Mouse (Mus musculus): ENCODE measurements around the gene Ppp2r5c.

The Ppp2r5c gene

DNA sequence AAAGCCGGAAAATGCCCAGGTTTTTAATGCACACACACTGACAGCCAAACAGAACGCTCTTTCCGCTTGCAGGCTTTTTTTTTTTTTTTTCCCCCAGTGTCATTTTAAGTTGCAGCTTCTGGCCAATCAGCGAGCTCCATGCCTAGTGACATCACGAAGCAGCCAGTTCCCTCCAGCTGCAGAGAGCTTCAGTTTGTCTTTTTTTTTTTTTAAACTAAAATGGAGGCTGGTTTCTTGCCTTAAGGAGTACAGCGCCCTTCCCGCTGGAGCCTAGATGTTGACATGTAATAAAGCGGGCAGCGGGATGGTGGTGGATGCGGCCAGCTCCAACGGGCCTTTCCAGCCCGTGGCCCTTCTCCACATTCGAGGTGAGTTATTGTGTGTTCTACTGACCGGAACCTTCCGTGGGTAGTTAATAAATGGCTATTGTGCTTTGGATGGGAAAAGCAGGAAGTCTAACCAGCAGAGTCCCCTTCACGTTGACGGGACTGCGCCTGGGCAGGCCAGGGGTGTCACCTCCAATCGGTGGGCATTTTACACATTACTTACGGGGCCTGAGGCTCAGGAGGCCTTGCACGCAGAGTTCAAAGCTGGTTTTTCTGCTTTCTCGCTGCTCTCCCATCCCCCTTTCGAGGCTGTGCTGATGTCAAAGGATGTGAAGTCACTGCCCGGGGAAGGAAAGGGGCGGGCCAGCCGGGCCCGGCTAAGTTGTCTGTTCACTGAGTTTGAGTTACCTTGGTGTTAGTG is 38.8 kb downstream of the Ppp2r5c start:
- in situ Hi-C loops (cut with MseI, MboI): no loop called here

- in situ Hi-C loops (cut with MseI, MboI): no loop called here
Observed at GRCm38 (mm10) chr12:110486852-110487251, 39.9 kb downstream of the Ppp2r5c start.

DNA sequence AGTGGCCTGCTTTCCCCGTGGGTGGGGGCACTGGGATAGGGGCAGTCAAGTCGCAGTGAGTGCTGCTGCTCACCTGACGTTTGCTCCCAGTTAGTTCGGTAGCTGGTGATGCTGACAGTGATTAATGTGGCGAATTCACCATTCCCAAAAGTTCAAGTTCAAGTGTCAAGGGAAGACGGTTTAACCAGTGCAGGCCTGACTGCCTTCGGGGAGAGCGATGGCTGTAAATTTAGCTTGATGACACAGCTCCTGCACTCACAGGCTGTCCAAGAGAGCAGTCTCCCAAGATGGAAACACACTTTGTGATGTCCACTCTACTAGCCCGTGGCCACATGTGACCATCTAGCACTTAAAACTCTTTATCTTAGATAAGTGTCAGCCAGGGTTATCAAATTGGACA is 41.1 kb downstream of the Ppp2r5c start:
- in situ Hi-C loops (cut with MseI, MboI): no loop called here

DNA sequence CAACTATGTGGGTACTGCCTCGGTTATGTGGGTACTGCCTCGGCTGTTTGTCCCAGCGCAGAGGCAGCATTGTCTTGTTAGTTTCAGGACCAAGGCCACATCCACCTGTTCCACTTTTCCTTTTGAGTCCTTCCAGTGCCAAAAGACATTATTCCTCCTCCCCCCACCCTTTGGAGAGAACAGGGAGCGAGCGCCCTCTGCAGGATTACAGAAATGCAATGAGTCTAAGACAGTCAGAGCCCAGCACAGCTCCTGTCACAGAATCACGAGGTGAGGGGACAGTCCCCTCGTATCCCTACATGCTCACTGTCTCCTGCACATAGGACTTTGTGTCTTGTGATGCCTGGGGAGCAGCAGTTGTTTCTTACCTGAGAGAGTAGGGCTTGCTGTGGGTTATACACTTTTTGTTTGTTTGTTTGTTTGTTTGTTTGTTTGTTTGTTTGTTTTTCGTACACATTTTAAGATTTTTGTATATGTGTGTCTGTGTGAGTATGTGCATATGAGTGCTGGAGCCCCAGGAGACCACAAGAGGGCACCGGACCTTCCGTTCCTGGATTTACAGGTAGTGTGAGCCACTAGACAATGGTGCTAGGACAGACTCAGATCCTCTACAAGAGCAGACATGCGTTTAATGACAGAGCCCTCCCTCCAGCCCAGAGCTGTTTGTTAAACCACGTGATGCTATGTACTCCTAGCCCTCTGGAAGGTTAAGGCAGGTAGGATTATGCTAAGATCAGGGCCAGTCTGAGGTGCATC is 43.2 kb downstream of the Ppp2r5c start:
- in situ Hi-C loops (cut with MseI, MboI): no loop called here

GRCm38 (mm10) chr12:110492436-110492835 is 45.5 kb downstream of the Ppp2r5c start:
- in situ Hi-C loops (cut with MseI, MboI): no loop called here

DNA sequence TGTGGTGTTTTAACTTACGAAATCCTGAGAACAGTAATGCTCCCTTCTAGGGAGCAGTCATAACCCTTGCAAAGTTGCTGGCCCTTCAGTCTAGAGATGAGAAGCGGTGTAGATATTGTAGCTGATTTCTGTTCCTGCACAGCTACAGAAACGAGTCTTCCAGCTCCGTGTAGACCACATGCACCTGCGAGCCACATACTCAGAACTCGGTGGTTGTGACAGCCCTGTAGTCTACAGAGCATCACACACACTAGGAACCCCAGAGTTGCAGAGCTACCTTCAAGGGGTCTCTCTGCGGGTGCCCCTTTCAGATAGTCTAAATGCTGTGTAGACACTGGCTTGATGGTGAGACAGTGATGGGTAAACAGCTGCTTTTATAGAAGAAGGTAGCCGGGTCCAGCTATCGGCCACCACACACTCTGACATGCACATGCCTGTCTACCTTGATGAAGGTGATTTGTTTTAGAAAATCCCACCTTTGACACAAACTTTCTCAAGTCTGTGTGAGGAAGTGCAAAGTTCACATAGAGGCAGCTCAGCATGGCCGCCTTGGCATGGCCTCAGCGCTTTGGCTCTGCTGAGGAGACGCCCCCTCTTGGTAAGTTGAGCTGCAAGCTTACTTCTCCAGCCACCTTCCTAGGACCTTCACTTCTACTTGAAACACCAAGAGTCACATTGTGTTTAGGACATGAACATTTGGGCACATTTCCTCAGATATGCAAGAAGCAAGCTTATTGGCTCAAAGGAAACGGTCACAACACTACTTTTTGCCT is 46.9 kb downstream of the Ppp2r5c start:
- in situ Hi-C loops (cut with MseI, MboI): no loop called here

GRCm38 (mm10) chr12:110494846-110495245 is 47.9 kb downstream of the Ppp2r5c start:
- in situ Hi-C loops (cut with MseI, MboI): no loop called here

- in situ Hi-C loops (cut with MseI, MboI): no loop called here
Observed at GRCm38 (mm10) chr12:110495260-110495659, 48.3 kb downstream of the Ppp2r5c start.

GRCm38 (mm10) chr12:110496016-110496415 is 49.1 kb downstream of the Ppp2r5c start:
- in situ Hi-C loops (cut with MseI, MboI): no loop called here

DNA sequence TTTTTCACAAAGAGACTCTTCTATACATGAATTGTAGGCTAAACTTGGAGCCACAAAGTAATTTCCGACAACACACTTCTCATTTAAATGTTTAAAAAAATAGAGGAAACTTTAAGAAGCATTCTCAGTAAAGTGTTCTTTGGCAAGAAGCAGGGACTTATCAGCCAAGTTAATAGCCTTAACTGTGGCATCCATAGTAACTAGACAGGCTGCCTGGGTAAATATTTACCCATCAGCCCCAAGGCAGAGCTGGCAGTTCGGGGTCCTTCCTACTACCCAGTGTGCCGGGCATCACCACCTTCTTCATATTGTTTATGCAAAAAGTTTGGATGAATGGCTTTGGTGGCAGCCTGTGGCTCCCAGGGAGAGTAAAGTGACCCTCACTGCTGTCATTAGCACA is 50.1 kb downstream of the Ppp2r5c start:
- in situ Hi-C loops (cut with MseI, MboI): no loop called here

DNA sequence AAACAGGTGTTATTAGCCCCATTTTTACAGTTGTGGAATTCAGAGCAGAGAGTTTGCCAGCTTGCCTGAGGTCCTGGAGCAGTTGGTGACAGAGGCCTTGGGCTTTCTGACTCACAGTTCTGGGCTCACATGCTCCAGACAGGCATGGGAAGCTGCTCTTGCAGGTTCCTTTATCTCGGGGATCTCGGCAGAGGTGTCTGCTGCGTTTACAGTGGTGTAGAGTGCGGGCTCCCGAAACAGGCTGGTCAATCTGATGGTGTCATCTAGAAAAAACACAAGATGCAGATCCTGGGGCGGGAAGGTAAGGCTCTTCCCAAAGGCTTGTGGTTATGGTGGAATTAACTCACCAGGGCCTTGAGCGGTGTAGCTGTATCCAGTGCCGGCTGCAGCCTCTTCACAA is 50.6 kb downstream of the Ppp2r5c start:
- in situ Hi-C loops (cut with MseI, MboI): no loop called here

DNA sequence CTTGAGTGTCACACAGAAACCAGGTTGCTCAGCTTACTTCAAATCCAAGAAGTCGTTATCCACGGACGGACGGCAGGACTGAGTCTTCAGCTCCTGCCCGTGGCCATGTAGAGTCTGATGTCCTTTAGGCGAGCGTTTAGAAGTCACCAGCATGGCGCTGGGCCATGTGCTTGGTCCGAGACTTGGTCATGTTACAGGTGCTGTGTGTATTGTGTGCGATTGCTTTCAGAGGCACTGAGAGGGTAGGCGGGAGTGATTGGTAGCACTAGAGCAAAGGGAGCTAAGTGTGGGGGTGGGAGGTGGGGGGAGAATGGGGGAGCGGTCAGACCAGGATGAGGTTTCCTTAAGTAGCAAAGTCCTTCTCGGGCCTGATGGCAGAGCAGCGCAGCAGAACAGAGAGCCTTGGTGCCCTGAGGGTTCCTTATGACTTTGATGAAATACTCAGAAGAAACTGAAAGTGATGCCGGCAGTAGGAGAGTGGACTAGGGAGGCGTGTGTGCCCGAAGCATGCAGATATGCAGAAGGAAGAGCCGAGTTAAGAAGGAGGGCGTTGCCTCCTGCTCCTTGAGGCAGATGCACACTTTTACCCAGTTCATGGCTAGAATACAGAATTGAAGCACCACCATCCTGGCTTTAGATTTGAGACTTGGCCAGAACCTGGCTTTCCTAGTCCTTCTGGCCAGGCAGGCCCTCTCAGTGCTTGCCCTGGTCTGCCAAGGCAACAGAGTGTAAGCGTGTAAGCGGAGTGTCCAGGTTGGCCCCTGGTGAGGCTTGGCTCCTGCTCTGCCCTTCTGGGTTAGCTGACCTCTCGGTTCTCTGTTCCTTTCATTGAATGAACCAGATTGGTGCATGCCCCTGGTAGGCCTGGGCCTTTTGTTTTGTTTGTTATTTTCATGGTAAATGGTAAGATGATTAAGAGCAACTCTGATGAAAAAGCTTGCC is 51.6 kb downstream of the Ppp2r5c start:
- in situ Hi-C loops (cut with MseI, MboI): no loop called here

DNA sequence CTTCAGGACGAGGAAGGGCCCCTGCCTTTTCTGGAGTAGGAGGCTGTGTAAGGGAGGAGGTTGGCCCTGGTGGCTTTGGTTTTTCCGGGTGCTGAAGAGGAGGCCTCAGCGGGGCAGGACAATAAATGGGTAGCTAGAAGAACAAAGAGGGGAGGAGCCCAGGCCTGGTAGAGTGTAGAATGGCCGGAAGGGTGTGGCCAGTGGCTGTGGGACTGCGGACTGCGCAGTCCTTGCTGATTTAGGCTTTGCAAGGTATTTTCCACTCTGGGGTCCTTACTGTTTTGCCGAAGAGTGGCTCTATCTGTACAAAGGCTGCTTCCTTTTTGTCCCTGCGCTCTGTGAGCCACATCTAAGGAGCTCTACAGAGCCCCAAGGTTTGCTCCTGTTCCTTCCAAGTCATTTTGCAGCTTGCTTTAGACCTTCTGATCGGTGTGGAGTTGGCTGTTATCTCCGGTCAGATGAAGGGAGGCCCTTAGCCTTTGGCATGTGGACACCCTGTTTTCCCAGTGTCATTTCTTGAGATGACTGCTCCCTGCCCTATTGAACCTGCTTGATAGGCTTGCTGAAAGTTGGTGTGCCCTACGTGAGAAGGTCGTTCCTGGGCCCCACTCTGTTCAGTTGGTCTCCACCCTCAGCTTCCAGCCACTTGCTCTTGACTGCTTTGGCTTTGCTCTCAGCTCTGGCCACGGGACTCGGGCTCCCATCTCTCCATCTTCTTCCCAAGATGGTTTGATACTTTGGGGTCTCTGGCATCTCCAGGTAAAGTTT is 52.5 kb downstream of the Ppp2r5c start:
- in situ Hi-C loops (cut with MseI, MboI): no loop called here

- in situ Hi-C loops (cut with MseI, MboI): no loop called here
Observed at GRCm38 (mm10) chr12:110500095-110500494, 53.2 kb downstream of the Ppp2r5c start.

DNA sequence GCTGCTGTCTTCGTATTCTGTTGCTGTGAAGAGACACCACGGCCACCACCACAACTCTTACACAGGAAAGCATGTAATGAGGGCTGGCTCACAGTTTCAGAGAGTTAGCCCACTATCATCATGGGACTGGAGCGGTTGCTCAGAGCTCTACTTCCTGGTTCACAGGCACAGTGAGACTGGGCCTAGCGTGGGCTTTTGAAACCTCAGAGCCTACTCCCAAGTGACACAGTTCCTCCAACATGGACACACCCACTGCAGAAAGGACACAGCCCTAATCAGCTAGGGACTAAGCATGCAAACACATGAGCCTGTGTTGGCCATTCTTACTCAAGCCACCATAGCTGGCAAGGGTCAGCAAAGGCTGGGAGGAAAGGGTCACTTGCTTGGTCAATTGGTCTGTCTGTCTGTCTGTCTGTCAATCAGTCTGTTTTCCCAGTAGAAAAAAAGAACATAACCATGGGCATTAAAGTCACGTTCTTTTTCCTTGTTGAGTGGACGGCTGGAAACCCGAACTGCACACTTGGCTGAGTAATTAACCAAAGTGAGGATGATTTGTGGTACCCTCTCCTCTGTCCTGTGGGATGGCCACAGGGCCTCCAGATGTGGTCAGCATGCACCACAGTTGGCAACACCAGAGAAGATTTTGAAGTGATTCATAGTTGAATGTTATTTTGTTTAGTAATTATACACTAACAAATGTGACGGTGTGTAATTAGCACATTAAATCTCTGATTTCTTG is 56.7 kb downstream of the Ppp2r5c start:
- in situ Hi-C loops (cut with MseI, MboI): no loop called here

GRCm38 (mm10) chr12:110504145-110504490 is 57.2 kb downstream of the Ppp2r5c start:
- in situ Hi-C loops (cut with MseI, MboI): no loop called here

DNA sequence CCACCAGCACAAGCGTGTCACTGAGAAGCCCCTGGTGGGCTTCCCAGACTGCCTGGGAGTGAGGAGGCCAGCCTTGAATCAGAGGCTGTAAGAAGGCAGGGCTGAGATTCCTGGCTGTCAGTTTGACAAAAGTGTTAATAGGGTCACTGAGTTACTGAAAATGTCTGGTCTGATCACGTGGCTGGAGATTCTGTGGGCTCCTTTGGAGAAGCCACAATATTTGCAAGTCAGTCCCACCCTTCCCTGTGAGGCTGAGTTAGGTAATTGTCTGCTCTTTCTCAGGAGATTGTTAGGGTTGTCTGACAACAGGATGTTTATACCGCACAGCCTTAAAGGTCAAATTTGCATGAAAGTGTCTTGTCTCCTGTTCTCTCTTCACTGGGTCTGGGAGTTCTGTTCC is 57.9 kb downstream of the Ppp2r5c start:
- in situ Hi-C loops (cut with MseI, MboI): no loop called here

GRCm38 (mm10) chr12:110506046-110506445 is 59.1 kb downstream of the Ppp2r5c start:
- in situ Hi-C loops (cut with MseI, MboI): no loop called here

DNA sequence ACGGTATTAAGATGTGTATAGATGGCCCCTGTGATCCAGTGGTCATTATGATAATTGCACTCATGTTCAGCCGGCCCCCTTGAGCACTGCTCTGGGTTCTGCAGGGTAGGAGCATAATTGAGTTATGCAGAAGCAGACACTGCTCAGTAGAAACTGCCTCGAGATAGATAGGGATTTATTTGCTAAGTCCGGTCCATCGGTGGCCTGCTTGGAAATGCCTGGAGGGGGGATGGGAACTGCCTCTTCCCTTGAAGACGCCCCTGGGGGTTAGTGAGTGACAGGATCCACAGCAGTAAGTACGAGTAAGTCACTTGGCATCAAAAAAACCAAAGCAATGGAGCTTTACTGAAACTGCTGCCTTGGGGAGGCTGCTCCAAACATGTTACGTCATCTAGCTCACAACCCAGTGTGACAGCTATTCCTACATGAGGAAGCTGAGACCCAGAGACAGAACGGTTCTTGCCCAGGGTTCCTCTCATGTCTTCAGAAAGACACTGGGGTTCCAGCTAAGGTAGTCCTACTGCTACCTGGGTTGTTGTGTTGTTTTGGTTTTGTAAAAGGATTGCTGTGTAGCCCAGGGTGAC is 60.9 kb downstream of the Ppp2r5c start:
- in situ Hi-C loops (cut with MseI, MboI): no loop called here

GRCm38 (mm10) chr12:110508680-110509079 is 61.8 kb downstream of the Ppp2r5c start:
- in situ Hi-C loops (cut with MseI, MboI): no loop called here

All from mouse trophoblast stem cell (cell line).